Mouse (Mus musculus) E14TG2a.4 (cell line): Measurements from ENCODE around the gene Ctnnbl1.

Source experiments
- CTCF ChIP-seq: conservative IDR thresholded peaks from 2 replicates; pipeline ENCODE4 v1.5.1; 2014; ENCODE audit warnings: low read length
- POU5F1 ChIP-seq: IDR thresholded peaks from 2 replicates; pipeline ENCODE4 v1.6.1; 2014; ENCODE audit warnings: low read length, borderline replicate concordance

- TF ChIP-seq CTCF, result no peak
- no peak for TF ChIP-seq POU5F1
Measured at GRCm38 (mm10) chr2:157817672-157818071, 80.5 kb downstream of the Ctnnbl1 start.
